Mouse (Mus musculus) stomach, embryonic 14.5 days (tissue): Measurements from ENCODE around the gene Rbm45. TPM values are rescaled to one million over a fixed set of nuclear protein-coding genes. Genes with fewer than 3 reads are reported as not detected.
A peak's percentile ranks its signal among the peaks of the same experiment; 100 is the strongest.

Experiments
- ATAC-seq: fragments of 200-750 bp; cut with Nextera tagmentation; 2 replicates; pipeline ENCODE4 v1.8.0; 2017; ENCODE audit warnings: low read depth, moderate TSS enrichment; ENCODE audit not compliant: insufficient number of reproducible peaks, insufficient read depth, low FRiP score
- H3K27ac ChIP-seq: fragments of 300-500 bp; sonication (generic); 2 replicates; pipeline ENCODE4 v1.5.1; 2014; ENCODE audit warnings: mild to moderate bottlenecking, low read length, moderate library complexity, mixed read lengths
- H3K27me3 ChIP-seq: fragments of 300-500 bp; sonication (generic); 2 replicates; pipeline ENCODE4 v1.6.1; 2014; ENCODE audit warnings: low read length, control low read depth, mixed read lengths; ENCODE audit not compliant: control insufficient read depth, insufficient read depth
- H3K36me3 ChIP-seq: fragments of 300-500 bp; sonication (generic); 2 replicates; pipeline ENCODE4 v1.6.1; 2014; ENCODE audit warnings: mild to moderate bottlenecking, control low read depth, low read length, moderate library complexity, mixed read lengths; ENCODE audit not compliant: control insufficient read depth, insufficient read depth
- H3K4me1 ChIP-seq: fragments of 300-500 bp; sonication (generic); 2 replicates; pipeline ENCODE4 v1.6.1; 2014; ENCODE audit warnings: low read length, control low read depth, mixed read lengths; ENCODE audit not compliant: control insufficient read depth, insufficient read depth
- H3K4me2 ChIP-seq: fragments of 300-500 bp; sonication (generic); replicated peaks from 2 replicates; pipeline ENCODE4 v1.6.1; 2014; ENCODE audit warnings: low read depth, low read length, control low read depth
- H3K4me3 ChIP-seq: fragments of 300-500 bp; sonication (generic); 2 replicates; pipeline ENCODE4 v1.5.1; 2014; ENCODE audit warnings: low read depth, low read length, control low read depth
- H3K9ac ChIP-seq: fragments of 300-500 bp; sonication (generic); replicated peaks from 2 replicates; pipeline ENCODE4 v1.6.1; 2014; ENCODE audit warnings: low read depth, mild to moderate bottlenecking, control low read depth, low read length, moderate library complexity, mixed read lengths
- H3K9me3 ChIP-seq: fragments of 300-500 bp; sonication (generic); 2 replicates; pipeline ENCODE4 v1.6.1; 2016; ENCODE audit warnings: low read depth, low read length, control low read depth; ENCODE audit not compliant: control insufficient read depth
- whole genome bisulfite sequencing: fragments of 180-500 bp; shearing (Covaris S2); extraction: QIAGEN DNeasy Blood & Tissue Kit; methylation state at CpG from one replicate; pipeline ENCODE4 v1.1.7; 2014; 5-methylcytosine and 5-hydroxymethylcytosine counted together
- polyA plus RNA-seq: library from polyadenylated mRNA; unstranded; fragments of >200 nt; fragmentation: Nextera tagmentation; extraction: Ambion mirVana; gene quantifications from 2 replicates; pipeline ENCODE4 v1.2.1, GENCODE M21; 2014

Gene Rbm45
- polyA plus RNA-seq, 1 experiment from 2014 or later: 16.7 TPM

DNA sequence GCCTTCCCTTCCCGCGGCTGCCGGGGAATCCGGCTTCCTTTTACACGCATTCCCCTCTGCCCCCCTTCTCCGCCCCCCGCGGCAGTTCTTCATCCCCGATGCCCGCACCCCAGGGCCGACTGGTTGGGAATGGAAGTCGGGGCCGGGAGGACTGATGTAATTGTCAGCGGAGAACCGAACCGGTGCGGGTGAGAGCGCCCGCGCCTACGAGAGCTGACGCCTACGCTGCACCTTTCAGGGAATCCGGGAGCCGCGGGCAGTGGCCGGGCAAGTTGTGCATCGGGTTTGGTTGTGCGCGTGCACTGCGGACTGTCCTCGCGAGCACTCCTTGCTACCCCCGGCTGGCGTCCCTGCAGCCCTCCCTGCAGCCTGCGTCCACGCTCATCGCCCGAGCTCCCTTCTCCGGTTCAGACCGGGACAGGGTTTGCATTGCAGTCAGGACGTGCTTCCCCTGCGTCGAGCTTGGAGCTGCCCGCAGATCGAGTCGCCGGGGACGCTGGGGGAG is 37.2 kb downstream of the Rbm45 start:
- no peaks in the 10 kb centered on the region for H3K9me3 ChIP-seq
- H3K36me3 ChIP-seq: no peaks in the 10 kb centered on the region
- H3K27ac ChIP-seq: peak overlapping the region; percentile 21; the same call in 1 of the 2 replicates
- H3K4me2 ChIP-seq: peak overlapping the region; percentile 91
- ATAC-seq: peak; percentile 23; the same call in 1 of the 2 replicates
- H3K4me3 ChIP-seq: peak overlapping the region; percentile 85
- under 1% methylated on average over 47 of the region's 49 CpGs for WGBS
- peak overlapping the region; percentile 60 for H3K9ac ChIP-seq
- no peaks in the 10 kb centered on the region for H3K27me3 ChIP-seq
- H3K4me1 ChIP-seq: no peaks in the 10 kb centered on the region

DNA sequence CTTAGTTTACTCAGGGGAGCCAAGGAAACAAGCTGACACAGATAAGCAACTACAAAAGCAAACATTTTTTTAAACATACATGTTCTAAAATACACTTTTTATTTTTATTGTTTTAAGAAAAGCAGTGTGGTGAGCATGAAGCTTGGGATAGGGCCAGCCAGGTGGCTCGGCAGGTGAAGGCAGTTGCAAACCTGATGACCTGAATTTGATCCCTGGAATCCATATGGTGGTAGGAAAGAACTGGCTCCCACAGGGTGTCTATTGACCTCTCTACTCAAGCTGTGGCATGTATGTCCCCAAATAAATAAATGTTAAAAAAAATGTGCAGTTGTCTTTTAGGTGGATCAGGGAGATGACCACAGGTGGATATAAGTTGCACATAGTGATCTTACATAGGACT is 39.7 kb downstream of the Rbm45 start:
- Histone ChIP-seq H3K9me3 (no peaks in the 10 kb centered on the region), H3K36me3 (no peaks in the 10 kb centered on the region), H3K27me3 (no peaks in the 10 kb centered on the region), H3K4me3 (no peak overlapping the region), H3K4me2 (no peak overlapping the region), H3K9ac (no peak overlapping the region), H3K27ac (no peak overlapping the region), H3K4me1 (no peaks in the 10 kb centered on the region)
- 74% methylated on average over 1 of the region's 1 CpGs for WGBS
- ATAC-seq: no peak

DNA sequence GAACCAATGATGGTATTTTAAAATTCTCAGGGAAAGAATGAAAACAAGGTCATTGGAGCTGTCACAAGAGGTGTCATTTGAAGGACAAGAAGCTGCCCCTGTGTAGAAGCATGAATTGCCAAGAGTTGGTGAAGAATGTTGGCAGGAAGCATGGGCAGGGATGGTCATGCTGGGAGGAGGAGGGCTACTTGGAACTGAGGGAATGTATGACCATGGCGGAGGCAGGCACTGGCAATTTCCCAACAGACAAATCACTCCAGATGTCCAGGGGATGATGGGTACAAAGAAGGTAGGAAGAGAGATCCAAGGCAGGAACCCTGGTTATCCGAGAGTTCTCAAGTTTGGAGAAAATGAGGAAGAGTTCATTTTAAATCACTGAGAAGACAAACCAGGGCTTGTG is 40.2 kb downstream of the Rbm45 start:
- no peak overlapping the region for H3K27ac ChIP-seq
- no peak overlapping the region for H3K4me2 ChIP-seq
- H3K36me3 ChIP-seq: no peaks in the 10 kb centered on the region
- no peaks in the 10 kb centered on the region for H3K4me1 ChIP-seq
- H3K4me3 ChIP-seq: no peak overlapping the region
- 93% methylated on average over 2 of the region's 2 CpGs for WGBS
- ATAC-seq: no peak
- no peaks in the 10 kb centered on the region for H3K9me3 ChIP-seq
- H3K9ac ChIP-seq: no peak overlapping the region
- H3K27me3 ChIP-seq: no peaks in the 10 kb centered on the region

DNA sequence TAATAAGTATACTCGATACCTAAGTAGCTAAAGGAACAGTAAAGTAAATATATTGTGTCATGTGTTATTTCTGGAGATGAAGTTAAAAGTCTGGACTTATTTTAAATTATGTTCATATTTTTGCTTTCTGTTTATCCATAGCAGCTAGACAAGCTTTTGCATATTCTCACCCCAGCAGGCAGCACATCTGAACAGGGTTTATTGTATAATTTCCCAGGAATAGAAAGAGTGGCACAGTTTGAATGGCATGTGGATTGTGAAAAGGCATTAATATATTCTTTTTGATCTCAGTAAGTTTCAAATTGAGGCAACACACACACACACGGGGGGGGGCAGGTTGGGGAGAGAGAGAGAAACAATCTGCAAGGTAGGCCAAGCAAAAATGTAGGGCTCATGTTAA is 43.1 kb downstream of the Rbm45 start:
- Histone ChIP-seq H3K4me1 (no peaks in the 10 kb centered on the region), H3K9me3 (no peaks in the 10 kb centered on the region), H3K36me3 (no peaks in the 10 kb centered on the region), H3K4me3 (no peak overlapping the region), H3K4me2 (no peak overlapping the region), H3K27me3 (no peaks in the 10 kb centered on the region), H3K27ac (no peak overlapping the region), H3K9ac (no peak overlapping the region)
- 73% methylated on average over 2 of the region's 2 CpGs for WGBS
- no peak for ATAC-seq

DNA sequence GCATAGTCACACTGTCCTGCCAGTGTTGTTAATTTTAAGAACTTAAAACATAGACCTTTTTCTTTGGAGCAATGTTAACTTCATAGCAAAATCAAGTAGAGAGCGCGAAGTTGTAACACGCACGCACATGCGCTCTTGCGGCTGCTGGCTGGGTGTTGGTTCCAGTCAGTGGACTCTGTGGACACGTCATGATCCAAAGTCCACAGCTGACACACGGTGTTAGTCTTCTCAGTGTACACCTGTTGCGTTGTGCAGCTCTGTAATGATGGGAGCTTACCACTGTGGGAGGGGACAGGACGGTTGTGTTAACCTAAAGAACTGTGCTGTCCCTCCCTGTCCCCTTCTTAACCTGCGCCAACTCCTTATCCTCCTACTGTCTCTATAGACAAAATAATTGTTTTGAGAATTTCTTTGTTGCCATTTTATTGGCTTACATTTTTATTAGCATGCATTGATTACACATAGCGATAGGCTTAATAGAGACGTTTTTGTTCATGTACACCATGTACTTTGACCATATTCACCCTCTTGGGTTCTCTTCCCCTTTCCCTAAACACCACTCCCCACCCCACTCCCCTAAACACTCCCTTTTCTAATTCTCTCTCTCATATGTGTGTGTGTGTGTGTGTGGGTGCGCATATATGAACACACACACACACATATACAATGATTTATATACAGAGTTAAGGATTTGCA is 47.8 kb downstream of the Rbm45 start:
- Histone ChIP-seq H3K27me3 (no peaks in the 10 kb centered on the region), H3K9ac (no peak overlapping the region), H3K4me3 (no peak overlapping the region), H3K9me3 (no peaks in the 10 kb centered on the region), H3K36me3 (no peaks in the 10 kb centered on the region), H3K4me1 (no peaks in the 10 kb centered on the region), H3K27ac (no peak overlapping the region), H3K4me2 (no peak overlapping the region)
- no peak for ATAC-seq
- 93% methylated on average over 14 of the region's 14 CpGs for WGBS

DNA sequence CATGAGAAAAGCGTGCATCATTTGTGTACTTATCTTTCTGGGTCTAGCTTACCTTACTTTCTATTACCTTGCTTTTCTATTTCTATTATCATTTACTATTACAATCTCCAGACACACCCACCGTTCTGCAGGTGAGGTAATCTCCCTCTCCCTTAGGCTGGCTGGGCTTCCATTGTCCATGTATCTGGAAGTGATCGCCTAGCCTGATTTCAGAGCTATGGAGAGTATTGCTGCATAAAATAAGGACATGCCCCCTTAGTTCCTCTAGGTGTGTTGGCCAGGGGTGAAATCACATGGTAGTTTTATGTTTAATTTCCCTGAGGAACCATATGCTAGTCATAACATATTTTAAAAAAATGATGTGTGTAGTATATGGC is 48.3 kb downstream of the Rbm45 start:
- H3K9ac ChIP-seq: no peak overlapping the region
- H3K36me3 ChIP-seq: no peaks in the 10 kb centered on the region
- 84% methylated on average over 3 of the region's 3 CpGs for WGBS
- no peak overlapping the region for H3K4me3 ChIP-seq
- no peaks in the 10 kb centered on the region for H3K27me3 ChIP-seq
- H3K4me1 ChIP-seq: no peaks in the 10 kb centered on the region
- H3K4me2 ChIP-seq: no peak overlapping the region
- H3K27ac ChIP-seq: no peak overlapping the region
- ATAC-seq: no peak
- H3K9me3 ChIP-seq: no peaks in the 10 kb centered on the region

DNA sequence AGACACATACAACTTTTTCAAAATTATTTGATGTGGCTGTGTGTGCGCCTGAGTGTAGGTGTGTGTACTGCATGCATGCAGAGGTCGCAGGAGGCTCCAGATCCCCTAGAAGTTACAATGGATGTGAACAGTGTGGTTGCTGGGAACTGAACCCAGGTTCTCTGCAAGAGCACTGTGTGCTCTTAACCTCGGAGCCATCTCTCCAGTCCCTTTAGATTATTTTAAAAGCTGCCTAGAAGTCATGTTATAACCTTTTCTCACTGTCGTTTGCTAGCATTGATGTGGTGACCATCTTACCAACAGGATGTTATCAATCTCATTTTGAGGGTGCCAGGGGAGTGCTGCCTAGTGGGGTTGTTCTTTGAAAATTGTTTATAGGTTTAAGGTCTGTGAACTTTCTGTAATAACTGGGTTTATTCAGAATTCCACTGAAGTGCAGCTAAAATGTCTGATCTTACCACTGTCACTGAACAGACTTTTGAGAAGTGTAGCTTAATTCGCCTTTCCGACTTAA is 51.7 kb downstream of the Rbm45 start:
- no peak for ATAC-seq
- Histone ChIP-seq H3K4me1 (no peaks in the 10 kb centered on the region), H3K27me3 (no peaks in the 10 kb centered on the region), H3K36me3 (no peaks in the 10 kb centered on the region), H3K4me2 (no peak overlapping the region), H3K9ac (no peak overlapping the region), H3K4me3 (no peak overlapping the region), H3K9me3 (no peaks in the 10 kb centered on the region), H3K27ac (no peak overlapping the region)
- 69% methylated on average over 6 of the region's 6 CpGs for WGBS

DNA sequence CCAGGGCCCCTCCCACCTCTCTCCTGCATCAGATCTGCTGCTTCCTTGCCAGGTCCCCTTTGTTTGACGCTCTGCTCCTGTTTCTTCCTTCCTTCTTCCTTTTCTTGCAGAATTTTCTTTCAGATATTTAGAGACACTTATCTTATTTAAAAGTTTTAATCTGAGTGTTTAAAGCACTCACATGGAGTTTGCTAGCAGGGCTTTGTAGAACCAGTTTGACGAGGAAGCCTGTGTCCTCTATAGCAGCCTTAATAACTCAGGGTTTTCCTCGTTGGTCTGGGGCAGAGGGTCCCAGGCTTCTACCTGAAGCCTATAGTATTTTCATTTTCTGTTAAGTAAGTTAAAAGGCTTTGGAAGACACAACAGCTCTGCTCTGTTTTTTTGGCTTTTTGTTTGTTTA is 57.0 kb downstream of the Rbm45 start:
- 47% methylated on average over 3 of the region's 3 CpGs for WGBS

DNA sequence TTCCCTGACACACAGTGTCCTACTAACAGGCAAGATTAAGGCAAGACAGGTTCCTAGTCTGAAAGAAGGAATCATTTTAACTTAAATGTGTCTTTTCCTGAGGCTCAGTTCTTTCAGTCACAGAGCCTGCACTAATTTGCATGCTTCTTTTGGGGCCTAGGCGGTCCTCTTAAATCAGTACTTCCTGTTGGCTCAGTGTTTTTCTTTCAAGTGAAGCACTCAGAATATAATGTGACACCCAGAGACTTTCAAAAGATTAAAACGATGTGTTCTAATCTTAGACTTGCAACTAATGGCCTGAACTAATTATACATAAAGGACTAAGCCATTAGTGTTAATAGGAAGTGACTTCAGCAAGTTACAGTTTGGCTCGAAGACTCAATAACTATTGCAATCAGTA is 59.5 kb downstream of the Rbm45 start:
- 76% methylated on average over 3 of the region's 3 CpGs for WGBS

More for the DNA sequence above, 57.0 kb downstream of the Rbm45 start:
- Histone ChIP-seq H3K27me3 (no peaks in the 10 kb centered on the region), H3K36me3 (no peaks in the 10 kb centered on the region), H3K9me3 (no peaks in the 10 kb centered on the region), H3K4me2 (no peak overlapping the region), H3K4me3 (no peak overlapping the region), H3K4me1 (no peaks in the 10 kb centered on the region), H3K27ac (no peak overlapping the region), H3K9ac (no peak overlapping the region)
- no peak for ATAC-seq

More for the DNA sequence above, 59.5 kb downstream of the Rbm45 start:
- Histone ChIP-seq H3K27me3 (no peaks in the 10 kb centered on the region), H3K4me2 (no peak overlapping the region), H3K36me3 (no peaks in the 10 kb centered on the region), H3K9ac (no peak overlapping the region), H3K9me3 (no peaks in the 10 kb centered on the region), H3K27ac (no peak overlapping the region), H3K4me3 (no peak overlapping the region), H3K4me1 (no peaks in the 10 kb centered on the region)
- no peak for ATAC-seq
